Mouse (Mus musculus) frontal cortex, adult (tissue): Measurements from ENCODE around the gene Slc25a45.
A peak's percentile ranks its signal among the peaks of the same experiment; 100 is the strongest.

Source experiments
- ATAC-seq: cut with Nextera tagmentation; 2 replicates; pipeline ENCODE4 v1.9.2; 2017; ENCODE audit warnings: mild to moderate bottlenecking, moderate library complexity, mixed read lengths; ENCODE audit not compliant: low TSS enrichment

Gene Slc25a45

GRCm38 (mm10) chr19:5892262-5892661, 14.7 kb downstream of the Slc25a45 start:
- ATAC-seq: no peak

- no peak for ATAC-seq
Observed at GRCm38 (mm10) chr19:5892735-5893134, 15.1 kb downstream of the Slc25a45 start.

- ATAC-seq: no peak
Observed at GRCm38 (mm10) chr19:5893282-5894001, 15.8 kb downstream of the Slc25a45 start.

DNA sequence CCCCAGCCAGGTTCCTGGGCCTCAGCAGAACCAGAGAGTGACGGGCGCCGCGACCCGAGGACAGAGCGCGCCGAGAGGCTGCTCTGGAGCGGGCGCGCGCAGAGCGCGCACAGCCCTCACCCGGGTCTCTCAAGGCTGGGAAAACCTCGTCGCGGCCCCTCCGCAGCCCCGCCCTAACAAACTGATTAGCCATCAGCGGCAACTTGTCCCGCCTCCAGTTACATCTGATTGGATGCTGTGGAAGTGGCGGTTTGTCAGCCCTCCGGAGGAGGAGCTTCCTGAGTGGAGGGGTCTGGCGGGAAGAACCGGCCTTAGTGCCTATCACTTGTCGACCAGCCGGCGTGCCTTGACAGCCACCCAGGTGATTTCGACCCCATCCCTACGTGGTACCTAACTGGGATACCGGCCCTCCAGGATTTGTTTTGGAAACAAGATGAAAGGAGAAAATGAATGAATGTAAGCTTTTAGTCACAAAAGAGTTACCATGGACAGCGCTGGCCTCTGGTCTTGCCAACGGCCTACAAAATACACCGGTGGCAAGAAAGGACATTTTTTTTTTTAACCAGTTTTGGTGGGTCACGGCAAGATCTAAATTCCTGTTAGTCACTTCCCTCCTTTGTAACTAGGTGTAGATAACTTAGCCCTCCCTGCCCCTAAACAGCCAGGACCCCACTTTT, 16.5 kb downstream of the Slc25a45 start, which contains the start of gene Tigd3:
Gene Tigd3, minus strand, starts transcription at position 148 of the 677 bp plus-strand sequence.
- peak; percentile 96 for ATAC-seq

GRCm38 (mm10) chr19:5907275-5907674, 29.7 kb downstream of the Slc25a45 start:
- ATAC-seq: no peak

GRCm38 (mm10) chr19:5910221-5910620, 32.6 kb downstream of the Slc25a45 start:
- ATAC-seq: no peak

GRCm38 (mm10) chr19:5911430-5912102, 34.0 kb downstream of the Slc25a45 start:
- ATAC-seq: no peak

DNA sequence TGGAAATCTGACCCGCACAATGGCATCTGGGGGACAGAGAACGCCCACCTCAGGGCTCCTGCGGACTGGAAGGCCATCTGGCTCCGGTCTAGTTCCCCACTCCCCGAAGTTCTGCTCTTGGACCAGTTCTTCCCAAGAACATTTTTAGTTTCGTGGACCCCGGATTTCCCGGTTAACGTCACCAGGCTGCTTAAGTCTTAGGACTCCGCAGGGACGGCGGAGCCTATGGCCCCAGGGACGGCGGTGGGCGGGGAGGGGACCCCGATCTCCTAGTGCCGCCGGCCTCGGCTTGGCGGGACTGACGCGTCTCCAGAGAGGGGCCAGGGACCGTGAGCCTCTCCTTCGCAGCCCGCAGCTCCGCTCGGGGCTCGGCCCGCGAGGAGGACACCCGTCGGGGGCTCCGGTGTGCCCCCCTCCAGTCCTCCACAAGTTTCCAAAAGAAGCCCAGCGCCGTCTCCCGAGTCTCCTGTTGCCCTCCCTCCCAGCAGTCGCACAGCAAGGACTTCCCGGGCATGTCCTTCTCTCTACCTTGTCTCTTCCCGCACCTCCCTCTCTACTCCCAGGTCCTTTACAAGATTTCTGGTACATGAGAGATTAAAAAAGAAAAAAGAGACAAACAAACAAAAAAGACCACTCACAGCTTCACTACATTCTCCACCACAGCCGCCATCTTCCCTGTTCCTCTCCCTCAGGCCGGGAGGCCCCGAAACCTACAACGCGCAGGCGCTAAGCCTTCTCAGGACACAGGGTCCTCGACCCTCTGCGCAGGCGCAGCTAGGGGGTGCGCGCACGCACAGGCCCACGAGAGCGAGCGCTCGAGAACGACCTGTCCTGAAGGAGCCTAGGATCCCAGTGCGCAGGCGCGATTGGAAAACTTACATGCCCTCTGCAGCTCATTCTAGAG, 34.7 kb downstream of the Slc25a45 start:
- peak; percentile 96 for ATAC-seq

- peak; percentile 22; the same call in 1 of the 2 replicates for ATAC-seq
Observed at GRCm38 (mm10) chr19:5913007-5913719, 35.6 kb downstream of the Slc25a45 start, which contains the start of gene Dpf2. TSS of gene Dpf2 (minus strand) at chr19:5913010.

DNA sequence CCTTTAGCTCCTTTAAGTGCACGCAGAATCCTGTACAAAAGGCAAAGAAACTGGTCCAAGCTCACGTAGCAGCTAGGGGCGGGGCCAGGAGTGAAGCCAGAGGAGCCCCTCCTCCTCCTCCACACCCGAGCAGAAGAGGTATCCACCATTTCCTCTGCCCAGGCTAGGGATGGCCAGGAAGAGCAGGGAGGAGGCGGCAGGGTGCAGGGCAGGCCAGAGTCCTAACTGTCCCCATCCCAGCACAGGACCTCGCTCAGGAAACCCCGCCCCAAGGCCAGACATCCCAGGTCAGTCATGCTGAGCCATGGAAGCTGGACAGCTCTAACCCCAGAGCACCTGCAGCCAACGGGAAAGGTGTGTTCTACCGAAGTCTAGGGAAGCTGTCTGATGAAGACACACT, 44.1 kb downstream of the Slc25a45 start:
- no peak for ATAC-seq

DNA sequence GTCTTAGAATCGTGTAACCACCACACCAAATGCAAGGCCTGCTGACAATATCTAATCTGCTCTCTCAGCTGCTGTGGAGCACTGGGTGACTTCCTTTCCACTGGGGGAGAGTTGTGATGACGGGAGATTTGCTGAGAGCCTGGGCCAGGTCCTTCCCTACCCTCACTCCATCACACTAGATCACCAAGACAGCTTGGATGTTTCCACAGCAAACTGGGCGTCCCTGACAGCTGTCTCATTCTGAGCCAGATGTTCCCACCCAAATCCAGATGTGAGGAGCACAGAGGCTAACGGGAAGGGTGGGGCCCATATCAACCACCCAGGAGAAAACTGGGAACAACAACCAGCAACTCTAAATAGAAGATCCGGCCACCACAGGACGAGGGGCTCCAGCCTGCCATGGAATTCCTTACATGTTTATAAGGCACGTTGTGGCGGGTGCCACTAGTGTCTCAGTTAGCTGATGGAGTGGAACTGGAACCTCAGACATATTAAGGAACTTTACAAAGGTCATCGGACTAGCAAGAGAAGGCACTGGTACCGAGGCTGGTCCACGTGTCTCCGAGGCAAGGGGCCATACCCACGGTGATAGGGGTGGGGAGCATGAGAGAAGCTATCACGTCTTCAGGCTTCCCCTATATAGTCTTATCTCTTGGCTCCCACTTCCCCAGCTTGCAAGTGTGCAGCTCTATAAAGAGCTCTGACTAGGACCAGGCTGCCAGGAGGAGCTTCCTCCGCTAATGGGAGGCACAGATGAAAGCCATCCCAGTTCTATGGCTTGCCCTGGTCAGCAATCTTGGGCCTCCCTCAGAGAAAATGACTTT, 44.7 kb downstream of the Slc25a45 start:
- ATAC-seq: no peak

DNA sequence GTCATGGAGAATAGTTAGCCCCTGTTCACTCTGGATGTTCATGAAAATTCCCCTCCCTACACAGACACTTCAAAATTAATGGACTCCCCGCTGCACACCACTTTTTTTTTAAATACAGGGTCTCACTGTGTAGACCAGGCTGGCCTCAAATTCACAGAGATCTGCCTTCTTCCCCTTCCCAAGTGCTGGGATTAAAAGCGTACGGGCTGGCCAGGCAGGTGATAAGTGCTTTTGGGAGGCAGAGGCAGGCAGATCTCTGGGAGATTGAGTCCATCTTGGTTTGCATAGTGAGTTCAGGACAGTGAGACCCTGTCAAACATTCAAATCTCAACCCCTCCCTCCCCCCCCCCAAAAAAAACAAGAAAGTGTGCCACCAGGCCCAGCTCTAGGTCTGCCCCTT, 45.4 kb downstream of the Slc25a45 start:
- ATAC-seq: no peak

DNA sequence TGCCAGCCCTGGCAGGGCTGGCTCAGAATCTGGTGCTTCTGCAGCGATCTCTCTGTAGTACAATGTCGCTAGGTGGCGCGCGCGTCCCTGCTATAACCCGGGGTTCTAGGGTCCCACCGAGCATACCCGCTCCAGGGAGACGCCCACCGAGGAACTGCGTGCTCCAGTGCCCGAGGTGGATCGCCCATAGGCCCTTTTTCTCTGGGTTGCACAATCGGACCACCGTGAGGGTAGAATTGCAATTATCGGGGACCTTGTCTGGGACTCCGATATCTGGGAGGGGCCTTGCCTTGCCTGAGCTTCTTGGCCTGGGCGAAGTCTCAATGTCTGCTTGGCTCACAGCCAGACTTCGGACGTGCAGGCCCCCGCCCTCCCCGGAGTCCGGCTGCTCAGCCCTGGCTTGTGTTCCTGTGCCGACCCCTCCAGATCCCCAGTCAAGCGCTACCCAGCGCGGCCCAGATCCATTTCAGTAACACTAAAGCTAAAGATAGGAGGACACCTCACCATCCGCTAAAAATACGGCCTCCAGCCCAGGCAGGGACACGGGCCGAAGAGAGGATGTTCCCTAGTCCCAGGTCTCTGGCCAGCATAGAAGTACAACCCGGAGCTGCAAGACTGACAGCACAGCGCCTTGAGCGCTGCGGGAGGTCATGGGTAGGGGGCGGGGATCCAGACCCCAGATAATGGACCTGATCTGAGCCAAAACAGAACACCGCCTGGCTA, 46.5 kb downstream of the Slc25a45 start:
- ATAC-seq: peak; percentile 71

DNA sequence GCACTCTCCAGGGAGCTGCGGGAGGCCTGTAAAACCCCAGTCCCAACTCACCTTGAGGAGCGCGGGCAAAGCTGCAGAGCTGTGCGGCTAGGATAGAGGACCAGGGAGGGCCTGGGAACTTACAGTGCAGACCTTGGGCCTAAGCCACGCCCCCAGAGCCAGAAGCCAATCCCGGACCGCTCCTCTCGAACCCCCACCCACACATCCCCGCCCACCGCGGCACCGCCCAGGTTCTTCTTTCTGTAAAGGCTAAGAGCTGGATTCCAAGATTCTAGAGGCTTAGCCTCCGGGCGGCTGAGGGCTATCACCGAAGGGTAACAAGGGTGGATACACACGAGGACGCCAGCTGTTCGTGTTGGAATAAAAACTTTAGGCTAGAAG, 47.1 kb downstream of the Slc25a45 start, which contains the start of gene Cdc42ep2:
Gene Cdc42ep2, minus strand, starts transcription at position 104 of the 381 bp plus-strand sequence.
- ATAC-seq: peak; percentile 87

DNA sequence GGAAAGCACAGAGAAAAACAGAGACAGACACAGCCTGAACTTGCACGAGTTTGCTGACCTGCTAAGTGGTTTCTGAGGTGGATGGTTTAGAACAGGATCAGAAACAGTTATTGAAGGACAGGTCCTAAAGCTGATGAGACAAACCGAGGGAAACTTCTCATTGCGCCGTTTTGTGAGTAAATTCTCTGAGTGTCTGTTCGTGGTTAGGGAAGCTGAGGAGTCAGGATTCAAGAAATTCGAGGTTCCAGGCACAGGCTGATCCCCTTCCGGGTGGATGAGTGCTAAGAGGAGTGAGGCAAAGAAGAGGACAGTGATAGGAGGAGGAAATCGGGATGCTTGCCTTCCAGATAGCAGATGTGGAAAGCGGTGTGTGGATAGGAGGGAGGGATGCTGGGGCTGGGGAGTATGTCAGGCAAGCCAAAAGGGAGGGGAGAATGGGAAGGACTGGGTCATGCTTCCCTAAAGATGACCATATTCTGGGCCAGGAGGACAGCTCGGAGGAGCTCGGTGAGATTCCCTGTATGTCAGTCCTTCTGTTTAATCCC, 47.8 kb downstream of the Slc25a45 start:
- ATAC-seq: no peak

GRCm38 (mm10) chr19:5927026-5927425, 49.4 kb downstream of the Slc25a45 start:
- no peak for ATAC-seq

GRCm38 (mm10) chr19:5927532-5927931, 49.9 kb downstream of the Slc25a45 start:
- ATAC-seq: no peak

GRCm38 (mm10) chr19:5928104-5928503, 50.5 kb downstream of the Slc25a45 start:
- no peak for ATAC-seq

- no peak for ATAC-seq
Observed at GRCm38 (mm10) chr19:5928546-5928945, 50.9 kb downstream of the Slc25a45 start.
